Mouse (Mus musculus): ENCODE measurements at regions not wholly inside any gene's neighbourhood (a gene's known extent, or its start where the extent isn't known, plus 50 kb on each side); places are given as distances from the start of the nearest gene placed in this dataset.

DNA sequence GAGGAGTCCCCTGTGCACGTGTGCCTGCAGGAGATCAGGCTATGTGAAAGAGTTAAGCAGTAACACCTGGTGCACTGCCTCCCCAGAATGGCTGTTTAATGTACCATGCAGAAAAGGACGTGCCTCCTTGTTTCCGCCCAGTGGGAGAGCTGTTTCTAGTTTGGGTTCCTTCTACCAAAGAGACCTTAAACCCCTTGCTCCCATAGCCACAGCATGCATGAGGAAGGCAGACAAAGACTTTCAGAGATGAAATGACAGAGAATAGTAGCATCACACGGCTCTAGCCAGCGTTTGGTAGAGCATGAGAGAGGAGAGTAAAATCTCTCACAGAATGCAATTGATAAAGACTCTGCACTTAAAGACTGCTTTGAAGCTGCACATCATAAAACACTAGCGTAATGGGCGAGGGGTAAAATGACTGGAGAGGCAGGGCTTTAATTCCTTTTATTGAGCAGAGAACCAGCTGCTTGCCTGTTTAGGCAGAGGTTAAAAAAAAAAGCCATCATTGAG is 74.3 kb upstream of the Gbe1 start:
- WGBS, result 54% methylated on average over 7 of the region's 7 CpGs

DNA sequence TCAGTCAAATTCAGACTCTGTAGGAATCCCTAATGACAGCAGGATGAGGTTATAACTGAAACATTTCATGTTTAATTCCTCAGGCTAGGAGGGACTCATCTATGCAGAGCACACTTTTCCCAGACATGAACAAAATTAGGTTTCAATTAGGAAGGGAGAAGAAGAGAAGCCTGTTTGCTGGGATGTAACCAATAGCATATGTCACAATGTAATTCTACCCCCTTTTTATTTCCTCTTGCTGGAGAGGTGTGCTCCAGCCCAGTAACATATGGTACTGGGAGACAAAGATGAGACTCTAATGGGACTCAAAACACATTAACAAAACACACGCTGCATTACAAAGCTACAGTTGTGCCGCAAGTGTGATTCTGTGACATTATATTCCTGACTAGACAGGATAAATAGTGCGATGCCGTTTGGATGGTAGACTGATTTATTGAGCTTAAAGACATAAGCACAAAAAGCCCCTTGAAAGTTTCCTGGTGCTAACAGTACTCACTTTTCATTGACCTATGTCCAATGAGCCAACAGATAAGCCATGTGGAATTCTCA is 69.5 kb upstream of the Gbe1 start:
- Histone ChIP-seq H3K9me3 (no peaks in the 10 kb centered on the region), H3K27ac (no peak overlapping the region), H3K36me3 (no peaks in the 10 kb centered on the region), H3K27me3 (replicated peaks) (no peaks in the 10 kb centered on the region), H3K9ac (no peak overlapping the region), H3K4me1 (no peaks in the 10 kb centered on the region), H3K4me2 (no peak overlapping the region), H3K4me3 (replicated peaks) (no peak overlapping the region)
- WGBS, result 82% methylated on average over 4 of the region's 4 CpGs
- no peak for ATAC-seq (ENCODE audit: insufficient read depth, low FRiP score, low read depth)

More for the DNA sequence above, 74.3 kb upstream of the Gbe1 start:
- Histone ChIP-seq H3K27ac (no peak overlapping the region), H3K4me3 (replicated peaks) (no peak overlapping the region), H3K9ac (no peak overlapping the region), H3K4me1 (no peaks in the 10 kb centered on the region), H3K4me2 (no peak overlapping the region), H3K36me3 (no peaks in the 10 kb centered on the region), H3K27me3 (replicated peaks) (no peaks in the 10 kb centered on the region), H3K9me3 (no peaks in the 10 kb centered on the region)
- ATAC-seq (ENCODE audit: insufficient read depth, low FRiP score, low read depth), result no peak

DNA sequence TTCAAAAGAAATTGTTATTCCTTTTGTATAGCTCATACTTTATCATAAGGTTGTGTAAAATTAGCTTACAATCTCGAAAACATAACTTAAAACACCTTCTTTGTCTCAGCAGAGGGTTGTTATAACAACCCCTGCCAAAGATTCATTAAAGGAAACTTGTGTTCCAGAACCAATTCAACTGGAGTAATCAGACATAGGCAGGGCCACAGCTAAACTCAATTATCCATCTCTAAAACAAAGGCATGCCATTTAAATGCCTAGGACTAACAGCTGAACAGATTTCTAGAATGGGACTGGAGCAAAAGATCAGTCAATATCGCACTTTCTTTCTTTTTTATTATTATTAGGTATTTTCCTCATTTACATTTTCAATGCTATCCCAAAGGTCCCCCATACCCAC is 68.8 kb upstream of the Gbe1 start:
- no peaks in the 10 kb centered on the region for H3K9me3 ChIP-seq

DNA sequence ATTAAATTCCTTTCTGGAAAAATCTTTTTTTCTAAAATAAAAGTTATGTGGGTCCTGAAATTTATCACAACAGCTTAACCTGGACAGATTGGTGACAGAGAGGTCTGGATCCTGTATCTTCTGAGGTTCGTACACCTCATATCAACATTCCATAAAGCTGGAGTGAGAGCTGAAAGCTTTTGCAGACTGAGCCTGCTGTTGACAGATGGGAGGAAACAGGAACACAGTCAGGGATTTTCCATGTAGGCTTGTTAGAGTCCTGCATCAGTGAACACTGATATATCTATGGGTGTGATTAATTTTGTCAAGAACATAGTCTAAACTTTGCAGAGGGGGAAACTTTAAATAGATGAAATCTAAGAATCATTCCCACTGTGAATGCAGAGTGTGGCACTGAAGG is 54.4 kb upstream of the Gbe1 start:
- Histone ChIP-seq H3K36me3 (no peaks in the 10 kb centered on the region), H3K4me3 (replicated peaks) (no peak overlapping the region), H3K27ac (no peak overlapping the region), H3K4me2 (no peak overlapping the region), H3K9ac (no peak overlapping the region), H3K4me1 (no peaks in the 10 kb centered on the region), H3K27me3 (replicated peaks) (no peaks in the 10 kb centered on the region), H3K9me3 (no peaks in the 10 kb centered on the region)
- ATAC-seq (ENCODE audit: insufficient read depth, low FRiP score, low read depth), result no peak
- 39% methylated on average over 1 of the region's 1 CpGs for WGBS

More for the DNA sequence above, 68.8 kb upstream of the Gbe1 start:
- Histone ChIP-seq H3K9ac (no peak overlapping the region), H3K27ac (no peak overlapping the region), H3K27me3 (replicated peaks) (no peaks in the 10 kb centered on the region), H3K4me2 (no peak overlapping the region), H3K36me3 (no peaks in the 10 kb centered on the region), H3K4me3 (replicated peaks) (no peak overlapping the region), H3K4me1 (no peaks in the 10 kb centered on the region)
- 83% methylated on average over 2 of the region's 2 CpGs for WGBS
- ATAC-seq (ENCODE audit: insufficient read depth, low FRiP score, low read depth), result no peak

DNA sequence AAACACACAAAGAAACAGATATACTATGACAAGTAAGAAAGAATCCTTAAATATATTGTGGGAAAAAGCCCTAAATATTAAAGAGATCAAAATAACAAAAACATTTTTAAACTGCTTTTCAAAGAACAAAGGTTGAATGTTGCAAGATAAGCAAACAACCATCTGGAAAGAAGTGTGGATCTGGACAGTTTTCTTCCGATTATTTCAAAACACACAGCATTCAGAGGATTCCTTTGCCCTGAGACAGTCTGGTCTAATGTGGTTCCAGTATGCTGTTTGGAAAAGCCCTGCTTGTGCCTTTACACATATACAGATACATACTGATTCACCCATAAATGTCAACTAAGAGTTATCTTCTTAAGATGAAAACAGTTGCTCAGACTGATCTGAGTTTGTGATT is 53.6 kb upstream of the Gbe1 start:
- H3K36me3 ChIP-seq, result no peaks in the 10 kb centered on the region
- 39% methylated on average over 1 of the region's 1 CpGs for WGBS
- H3K4me3 ChIP-seq (replicated peaks), result no peak overlapping the region
- ATAC-seq (ENCODE audit: insufficient read depth, low FRiP score, low read depth), result no peak
- H3K9ac ChIP-seq, result no peak overlapping the region
- no peaks in the 10 kb centered on the region for H3K9me3 ChIP-seq
- H3K27me3 ChIP-seq (replicated peaks), result no peaks in the 10 kb centered on the region
- no peak overlapping the region for H3K27ac ChIP-seq
- H3K4me2 ChIP-seq, result no peak overlapping the region
- H3K4me1 ChIP-seq, result no peaks in the 10 kb centered on the region
